In the genomic region with DNA sequence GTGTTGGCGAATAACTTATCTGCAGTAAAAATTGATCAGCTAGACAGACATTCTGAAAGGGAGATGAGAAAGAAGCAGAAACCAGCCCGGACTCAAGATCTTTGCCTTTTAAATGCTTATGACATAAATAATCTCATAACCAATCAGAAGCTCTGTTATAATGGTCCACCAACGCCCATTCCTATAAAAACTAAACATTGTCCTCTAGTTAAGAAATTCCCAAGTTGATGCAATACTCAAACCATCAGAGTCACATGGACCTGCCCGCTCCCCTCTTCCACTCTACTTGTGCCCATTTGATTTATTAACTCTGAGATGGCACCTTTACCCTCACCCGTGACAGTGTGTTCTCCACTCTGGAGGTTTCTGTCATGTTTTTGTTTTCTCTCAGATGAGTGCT, we compare ENCODE assay signal across 23 mouse cellular contexts. TPM values are rescaled to one million over a fixed set of nuclear protein-coding genes. Genes with fewer than 3 reads are reported as not detected.
DNase-seq lines count a peak whose midpoint lies in the region; ATAC-seq and TF ChIP-seq lines count a peak whose summit lies in the region.
"Had no signal": no experiment of that assay in that cellular context is flagged by ENCODE, and none has a peak within 500 bp of the region (broad histone marks: within the 10 kb centered on the region; RNA-seq: fewer than 3 reads in every experiment).

No protein-coding gene starts in this region.

- TF ChIP-seq EP300 in liver, postnatal 0 days (IDR thresholded peaks at IDR 0.05; ENCODE audit: low read depth): no peak

- peaks cover 18% of the 10 kb centered on the region for H3K79me2 ChIP-seq in liver, adult 2 months (ENCODE audit: control insufficient read depth, insufficient read depth, low read length)

- peaks cover 18% of the 10 kb centered on the region for H3K4me1 ChIP-seq in liver, adult 2 months (ENCODE audit: control insufficient read depth, insufficient read depth, low read length)
- peaks cover 5% of the 10 kb centered on the region; the same call in 1 of the 2 replicates for H3K4me1 ChIP-seq in liver, embryonic 12.5 days
- H3K4me1 ChIP-seq in liver, postnatal 0 days (ENCODE audit: insufficient read depth): no peaks in the 10 kb centered on the region; the same call in none of the 2 replicates
- peaks cover 15% of the 10 kb centered on the region for H3K4me1 ChIP-seq in liver, embryonic 11.5 days (replicated peaks; ENCODE audit: control insufficient read depth, insufficient read depth, low read length)
- H3K4me1 ChIP-seq in midbrain, embryonic 11.5 days (ENCODE audit: control insufficient read depth, insufficient read depth, low read length): peaks cover 3% of the 10 kb centered on the region; the same call in 1 of the 2 replicates
- H3K4me1 ChIP-seq in midbrain, embryonic 13.5 days (replicated peaks): no peaks in the 10 kb centered on the region

- TF ChIP-seq POLR2A in liver, adult 2 months (IDR thresholded peaks at IDR 0.05; ENCODE audit: extremely low read depth, insufficient read depth, low read length): no peak

- no peaks in the 10 kb centered on the region for H3K27me3 ChIP-seq in liver, adult 2 months (ENCODE audit: control insufficient read depth, insufficient read depth, low read length)
- H3K27me3 ChIP-seq in liver, embryonic 12.5 days (replicated peaks): no peaks in the 10 kb centered on the region
- no peaks in the 10 kb centered on the region for H3K27me3 ChIP-seq in liver, postnatal 0 days (ENCODE audit: insufficient read depth, low read length)
- H3K27me3 ChIP-seq in liver, embryonic 11.5 days (replicated peaks; ENCODE audit: control insufficient read depth, insufficient read depth, low read length): no peaks in the 10 kb centered on the region
- H3K27me3 ChIP-seq in midbrain, embryonic 11.5 days (ENCODE audit: control insufficient read depth, insufficient read depth, low read length): no peaks in the 10 kb centered on the region
- no peaks in the 10 kb centered on the region for H3K27me3 ChIP-seq in midbrain, embryonic 13.5 days
- H3K27me3 ChIP-seq: CH12.LX, Patski had no signal

- no peak for ATAC-seq in liver, embryonic 12.5 days
- no peak for ATAC-seq in liver, postnatal 0 days
- no peak for ATAC-seq in liver, embryonic 11.5 days (replicated peaks; ENCODE audit: low FRiP score)
- no peak for ATAC-seq in midbrain, embryonic 11.5 days (ENCODE audit: low FRiP score)
- ATAC-seq in midbrain, embryonic 13.5 days: no peak
- ATAC-seq: activated CD4-positive, CD25-positive, alpha-beta regulatory T cell, adult 4 months; CD4-positive, CD25-positive, alpha-beta regulatory T cell, adult 4 months; Patski had no signal

- intact Hi-C loops in heart, postnatal 10 days (cut with DNase I): no loop called here

- TF ChIP-seq CTCF in liver, adult 2 months (IDR thresholded peaks at IDR 0.05; ENCODE audit: low read depth, low read length): no peak
- TF ChIP-seq CTCF in liver, postnatal 0 days (IDR thresholded peaks at IDR 0.05; ENCODE audit: low read depth): no peak

- H3K9me3 ChIP-seq in liver, embryonic 12.5 days (replicated peaks): no peaks in the 10 kb centered on the region
- no peaks in the 10 kb centered on the region for H3K9me3 ChIP-seq in liver, postnatal 0 days (ENCODE audit: low read length)
- no peaks in the 10 kb centered on the region for H3K9me3 ChIP-seq in liver, embryonic 11.5 days (ENCODE audit: control insufficient read depth, low read length)
- no peaks in the 10 kb centered on the region for H3K9me3 ChIP-seq in midbrain, embryonic 11.5 days (ENCODE audit: control insufficient read depth, low read length)
- no peaks in the 10 kb centered on the region for H3K9me3 ChIP-seq in midbrain, embryonic 13.5 days

- DNase-seq in heart, adult 11 months: peak; percentile 24
- DNase-seq in heart, postnatal 10 days: no peak
- peak; percentile 92 for DNase-seq in liver, adult 2 months (ENCODE audit: extremely low read depth, low read depth, low spot score)
- no peak for DNase-seq in liver, postnatal 0 days
- DNase-seq in liver, embryonic 11.5 days (ENCODE audit: low spot score): no peak
- peak; percentile 64 for DNase-seq in midbrain, embryonic 11.5 days (ENCODE audit: low spot score, missing footprints)
- DNase-seq: adrenal gland, adult 2 months; adrenal gland, adult 8-10 months; adrenal gland, postnatal 10 days; adrenal gland, postnatal 14 days; adrenal gland, postnatal 25 days; adrenal gland, postnatal 36 days; B cell, adult 2 months; cerebellum, adult 11 months; cerebellum, adult 11-12 months had no signal

- peak overlapping the region; percentile 90; the same call in 1 of the 2 replicates for H3K9ac ChIP-seq in liver, adult 2 months (ENCODE audit: low read depth, low read length)
- no peak overlapping the region for H3K9ac ChIP-seq in liver, embryonic 12.5 days
- no peak overlapping the region for H3K9ac ChIP-seq in liver, postnatal 0 days (replicated peaks)
- no peak overlapping the region for H3K9ac ChIP-seq in liver, embryonic 11.5 days (ENCODE audit: low read depth, low read length)
- no peak overlapping the region for H3K9ac ChIP-seq in midbrain, embryonic 11.5 days (ENCODE audit: low read length)
- H3K9ac ChIP-seq in midbrain, embryonic 13.5 days (replicated peaks): no peak overlapping the region

- H3K4me2 ChIP-seq in liver, embryonic 12.5 days: no peak overlapping the region
- no peak overlapping the region for H3K4me2 ChIP-seq in liver, postnatal 0 days (ENCODE audit: low read depth, low read length)
- no peak overlapping the region for H3K4me2 ChIP-seq in liver, embryonic 11.5 days
- no peak overlapping the region for H3K4me2 ChIP-seq in midbrain, embryonic 11.5 days
- H3K4me2 ChIP-seq in midbrain, embryonic 13.5 days (replicated peaks): no peak overlapping the region

- no peaks in the 10 kb centered on the region; the same call in 1 of the 2 replicates for H3K36me3 ChIP-seq in liver, adult 2 months (ENCODE audit: control insufficient read depth, insufficient read depth, low read length)
- H3K36me3 ChIP-seq in liver, embryonic 12.5 days: no peaks in the 10 kb centered on the region
- H3K36me3 ChIP-seq in liver, postnatal 0 days (replicated peaks; ENCODE audit: insufficient read depth, low read length): no peaks in the 10 kb centered on the region
- H3K36me3 ChIP-seq in liver, embryonic 11.5 days (ENCODE audit: control insufficient read depth, insufficient read depth, low read length): no peaks in the 10 kb centered on the region
- H3K36me3 ChIP-seq in midbrain, embryonic 11.5 days (ENCODE audit: control insufficient read depth, insufficient read depth, low read length): no peaks in the 10 kb centered on the region
- no peaks in the 10 kb centered on the region for H3K36me3 ChIP-seq in midbrain, embryonic 13.5 days
- H3K36me3 ChIP-seq: G1E had no signal

- peak overlapping the region; percentile 42; the same call in 1 of the 2 replicates for H3K4me3 ChIP-seq in liver, adult 2 months (ENCODE audit: insufficient read depth, low read depth, low read length)
- H3K4me3 ChIP-seq in liver, embryonic 12.5 days: no peak overlapping the region
- no peak overlapping the region for H3K4me3 ChIP-seq in liver, postnatal 0 days (ENCODE audit: low read depth, low read length)
- no peak overlapping the region for H3K4me3 ChIP-seq in liver, embryonic 11.5 days (ENCODE audit: low read depth, low read length)
- no peak overlapping the region for H3K4me3 ChIP-seq in midbrain, embryonic 11.5 days (ENCODE audit: low read depth, low read length)
- no peak overlapping the region for H3K4me3 ChIP-seq in midbrain, embryonic 13.5 days (replicated peaks)

- peak overlapping the region; percentile 99 for H3K27ac ChIP-seq in liver, adult 2 months (replicated peaks; ENCODE audit: insufficient read depth, low read depth, low read length)
- no peak overlapping the region for H3K27ac ChIP-seq in liver, embryonic 12.5 days
- peak overlapping the region; percentile 97 for H3K27ac ChIP-seq in liver, postnatal 0 days (ENCODE audit: low read depth)
- no peak overlapping the region for H3K27ac ChIP-seq in liver, embryonic 11.5 days (ENCODE audit: low read depth, low read length)
- no peak overlapping the region for H3K27ac ChIP-seq in midbrain, embryonic 11.5 days (ENCODE audit: low read depth, low read length)
- no peak overlapping the region for H3K27ac ChIP-seq in midbrain, embryonic 13.5 days

- WGBS in liver, adult 2 months: 23% methylated on average over 5 of the region's 5 CpGs
- 66% methylated on average over 5 of the region's 5 CpGs for WGBS in liver, embryonic 12.5 days (ENCODE audit: insufficient replicate concordance)
- WGBS in liver, postnatal 0 days (ENCODE audit: insufficient replicate concordance): 64% methylated on average over 5 of the region's 5 CpGs
- WGBS in liver, embryonic 11.5 days: 75% methylated on average over 5 of the region's 5 CpGs
- WGBS in midbrain, embryonic 11.5 days: 94% methylated on average over 5 of the region's 5 CpGs
- WGBS in midbrain, embryonic 13.5 days: 95% methylated on average over 5 of the region's 5 CpGs

RNA-seq across cellular contexts. Expression of gene Slc38a4, which starts 23.9 kb away (rescaled TPM):
- total RNA-seq in heart, postnatal 10 days (2021): 10 to 100 TPM; 61.5 to 61.8 TPM
- total RNA-seq in liver, adult 2 months (2014; rRNA removed): 1,197 and 1,621 TPM in 2 replicates
- polyA plus RNA-seq in liver, adult 2 months (2012; rRNA removed): 659 and 663 TPM in 2 replicates
- 43.1 and 45.1 TPM in 2 replicates for polyA plus RNA-seq in liver, embryonic 12.5 days (2016; fragmentation: Nextera tagmentation; extraction: Ambion mirVana)
- polyA plus RNA-seq in liver, postnatal 0 days (2015; fragmentation: Nextera tagmentation; extraction: Ambion mirVana): 295 and 302 TPM in 2 replicates
- 74.8 and 84.2 TPM in 2 replicates for polyA plus RNA-seq in liver, embryonic 11.5 days (2014; fragmentation: Nextera tagmentation; extraction: Ambion mirVana)
- 20.9 and 25.3 TPM in 2 replicates for polyA plus RNA-seq in midbrain, embryonic 11.5 days (2014; fragmentation: Nextera tagmentation; extraction: Ambion mirVana)
- 3.9 and 4.0 TPM in 2 replicates for polyA plus RNA-seq in midbrain, embryonic 13.5 days (2015; fragmentation: Nextera tagmentation; extraction: Ambion mirVana)
- total RNA-seq: MEL had no signal
- polyA plus RNA-seq: activated CD4-positive, CD25-positive, alpha-beta regulatory T cell, adult 4 months; CD4-positive, CD25-positive, alpha-beta regulatory T cell, adult 4 months; G1E had no signal

Comparison
In these comparisons a context has a peak if more than half of its experiments do, and no peak if none do; other contexts are left out.
1. DNase-seq: peak in heart, adult 11 months (single experiment), liver, adult 2 months (single experiment) and midbrain, embryonic 11.5 days (single experiment); none in heart, postnatal 10 days (0 of 2), liver, postnatal 0 days (single experiment) and liver, embryonic 11.5 days (single experiment).
2. H3K27ac ChIP-seq: peak in liver, adult 2 months (single experiment) and liver, postnatal 0 days (single experiment); none in liver, embryonic 12.5 days (single experiment), liver, embryonic 11.5 days (single experiment), midbrain, embryonic 11.5 days (single experiment) and midbrain, embryonic 13.5 days (single experiment).